Mouse (Mus musculus) heart, embryonic 10.5 days (tissue): ENCODE data around the gene Pigg. TPM values are rescaled to one million over a fixed set of nuclear protein-coding genes. Genes with fewer than 3 reads are reported as not detected.
"Not testable (repeated sequence)": the region's sequence is repeated elsewhere in the genome, so short reads cannot be mapped to it uniquely, and the experiment has no call there.

Experiments
- DNase-seq: peaks from one replicate; pipeline ENCODE4 v3.0.0-alpha.2; 2017; ENCODE audit warnings: low spot score
- H3K27ac ChIP-seq: fragments of 300-500 bp; sonication (generic); 2 replicates; pipeline ENCODE4 v1.5.1; 2016; ENCODE audit warnings: mild to moderate bottlenecking
- H3K27me3 ChIP-seq: fragments of 300-500 bp; sonication (generic); 2 replicates; pipeline ENCODE4 v1.6.1; 2016; ENCODE audit warnings: mild to moderate bottlenecking; ENCODE audit not compliant: poor library complexity, insufficient read depth, severe bottlenecking
- H3K36me3 ChIP-seq: fragments of 300-500 bp; sonication (generic); 2 replicates; pipeline ENCODE4 v1.6.1; 2016; ENCODE audit warnings: mild to moderate bottlenecking, moderate library complexity
- H3K4me1 ChIP-seq: fragments of 300-500 bp; sonication (generic); 2 replicates; pipeline ENCODE4 v1.6.1; 2016; ENCODE audit warnings: mild to moderate bottlenecking
- H3K4me3 ChIP-seq: fragments of 300-500 bp; sonication (generic); 2 replicates; pipeline ENCODE4 v1.5.1; 2016; ENCODE audit warnings: mild to moderate bottlenecking, moderate library complexity
- H3K9me3 ChIP-seq: fragments of 300-500 bp; sonication (generic); 2 replicates; pipeline ENCODE4 v1.6.1; 2016; ENCODE audit warnings: mild to moderate bottlenecking, moderate library complexity
- WGBS: fragments of 180-500 bp; shearing (Covaris S2); methylation state at CpG from one replicate; pipeline ENCODE4 v1.1.7; 2016; 5-methylcytosine and 5-hydroxymethylcytosine counted together
- polyA plus RNA-seq: library from polyadenylated mRNA; unstranded; fragments of >200 nt; fragmentation: Nextera tagmentation; extraction: Ambion mirVana; gene quantifications from 2 replicates; pipeline ENCODE4 v1.2.1, GENCODE M21; 2016

Gene Pigg
- polyA plus RNA-seq: 6.9 and 7.9 TPM in 2 replicates

- Histone ChIP-seq H3K36me3 (peaks cover 3% of the 10 kb centered on the region; the same call in 1 of the 2 replicates), H3K9me3 (no peaks in the 10 kb centered on the region), H3K27ac (peak within 1 kb of the TSS; percentile 92), H3K27me3 (no peaks in the 10 kb centered on the region), H3K4me3 (peak within 1 kb of the TSS; percentile 87), H3K4me1 (peaks cover 9% of the 10 kb centered on the region)
- WGBS: under 1% methylated on average over 57 of the region's 57 CpGs
- DNase-seq: peak; percentile 97
These were observed at the start of gene Pigg for GRCm38 (mm10) chr5:108312224-108313064. Gene Pigg, plus strand, starts transcription at chr5:108312609.

DNA sequence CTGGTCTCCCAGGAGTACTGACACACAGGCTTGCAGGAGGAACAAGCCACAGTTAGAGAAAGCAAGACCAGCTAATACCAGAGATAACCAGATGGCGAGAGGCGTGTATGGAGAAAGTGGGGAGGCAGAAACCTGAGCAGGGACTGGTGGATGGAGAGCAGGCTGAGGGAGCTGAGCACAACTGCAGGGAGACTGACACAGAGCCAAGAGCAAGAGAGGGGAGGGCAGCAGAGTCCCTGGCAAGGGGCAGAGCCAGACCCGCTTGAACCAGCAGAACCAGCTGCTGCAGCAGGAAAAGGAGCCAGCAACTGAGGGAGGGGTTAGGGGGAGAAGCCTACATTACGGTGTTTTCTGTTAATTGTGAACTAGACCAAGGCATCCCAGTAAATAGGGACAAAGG lies 49.7 kb upstream of the Pigg start:
- Histone ChIP-seq H3K4me1 (no peaks in the 10 kb centered on the region; the same call in 1 of the 2 replicates), H3K4me3 (no peak overlapping the region), H3K36me3 (no peaks in the 10 kb centered on the region), H3K9me3 (no peaks in the 10 kb centered on the region), H3K27ac (no peak overlapping the region), H3K27me3 (no peaks in the 10 kb centered on the region)
- WGBS: 28% methylated on average over 4 of the region's 4 CpGs
- no peak for DNase-seq

- not testable (repeated sequence) for H3K27me3 ChIP-seq, H3K27ac ChIP-seq, DNase-seq, H3K9me3 ChIP-seq, H3K4me3 ChIP-seq, H3K36me3 ChIP-seq, H3K4me1 ChIP-seq
- 71% methylated on average over 1 of the region's 1 CpGs for WGBS
These were observed 48.6 kb upstream of the Pigg start for GRCm38 (mm10) chr5:108263785-108264184.

- H3K4me3 ChIP-seq: no peak overlapping the region
- no peaks in the 10 kb centered on the region for H3K9me3 ChIP-seq
- no peak for DNase-seq
- H3K36me3 ChIP-seq: no peaks in the 10 kb centered on the region
- no peaks in the 10 kb centered on the region for H3K27me3 ChIP-seq
- H3K27ac ChIP-seq: no peak overlapping the region
- H3K4me1 ChIP-seq: peaks cover 12% of the 10 kb centered on the region; the same call in 1 of the 2 replicates
These were observed 45.4 kb upstream of the Pigg start for GRCm38 (mm10) chr5:108266990-108267389.

DNA sequence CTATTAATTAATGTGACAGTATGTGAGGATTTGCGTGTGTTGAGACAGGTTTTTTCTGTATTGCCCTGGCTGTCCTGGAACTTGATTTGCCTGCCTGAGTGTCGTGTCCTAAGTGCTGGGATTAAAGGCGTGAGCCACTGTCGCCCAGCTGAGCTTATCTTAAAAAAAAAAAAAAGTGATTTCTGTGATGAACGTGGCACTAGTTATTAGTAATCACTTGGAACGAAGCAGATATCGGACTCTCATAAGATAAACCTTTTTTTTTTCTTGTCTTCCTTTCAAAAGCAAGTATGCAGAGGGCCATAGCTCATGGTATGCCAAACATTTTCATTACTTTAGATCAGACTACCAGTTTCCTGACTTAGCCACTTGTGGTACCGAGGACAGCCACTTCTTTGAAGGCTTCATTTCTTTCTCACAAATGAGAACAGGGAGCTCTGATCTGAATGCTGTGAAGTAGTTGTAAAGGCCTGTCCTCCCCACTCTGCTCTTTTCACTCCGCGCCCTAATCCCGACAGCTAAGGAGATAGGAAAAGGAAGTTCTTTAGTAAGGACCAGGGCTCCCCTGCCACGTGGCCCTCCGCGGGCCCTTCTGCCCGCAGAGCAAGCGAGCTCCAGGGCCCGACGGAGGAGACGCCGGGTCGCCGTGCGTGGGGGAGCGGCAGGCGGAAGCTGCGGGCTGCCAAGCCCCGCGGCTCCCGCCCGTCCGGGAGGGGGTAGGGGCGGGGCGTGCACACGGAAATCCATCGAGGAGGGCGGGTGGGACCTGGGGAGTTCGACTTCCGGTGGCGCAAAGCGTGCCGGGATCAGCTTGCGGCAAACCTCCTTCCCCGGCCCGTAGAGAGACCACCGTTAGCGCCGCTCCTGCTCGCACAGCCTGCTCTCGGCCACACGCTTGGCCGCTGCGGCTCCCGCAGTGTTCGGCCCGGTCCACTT lies 44.0 kb upstream of the Pigg start, which contains the start of gene Dr1:
Gene Dr1 (plus strand): TSS at position 771 of the 936 bp plus-strand sequence.
- Histone ChIP-seq H3K27ac (peak within 1 kb of the TSS; percentile 98), H3K36me3 (peaks cover 4% of the 10 kb centered on the region; the same call in 1 of the 2 replicates), H3K4me1 (peaks cover 12% of the 10 kb centered on the region; the same call in 1 of the 2 replicates), H3K27me3 (no peaks in the 10 kb centered on the region), H3K9me3 (no peaks in the 10 kb centered on the region), H3K4me3 (peak within 1 kb of the TSS; percentile 92)
- peak; percentile 94 for DNase-seq
- WGBS: 2% methylated on average over 55 of the region's 55 CpGs

- Histone ChIP-seq H3K9me3 (no peaks in the 10 kb centered on the region), H3K4me3 (peak overlapping the region; percentile 92), H3K27ac (peak overlapping the region; percentile 98), H3K4me1 (peaks cover 12% of the 10 kb centered on the region; the same call in 1 of the 2 replicates), H3K27me3 (no peaks in the 10 kb centered on the region), H3K36me3 (peaks cover 8% of the 10 kb centered on the region; the same call in 1 of the 2 replicates)
- WGBS: under 1% methylated on average over 44 of the region's 44 CpGs
- DNase-seq: peak; percentile 77
These were observed 43.2 kb upstream of the Pigg start for GRCm38 (mm10) chr5:108269063-108269810.

DNA sequence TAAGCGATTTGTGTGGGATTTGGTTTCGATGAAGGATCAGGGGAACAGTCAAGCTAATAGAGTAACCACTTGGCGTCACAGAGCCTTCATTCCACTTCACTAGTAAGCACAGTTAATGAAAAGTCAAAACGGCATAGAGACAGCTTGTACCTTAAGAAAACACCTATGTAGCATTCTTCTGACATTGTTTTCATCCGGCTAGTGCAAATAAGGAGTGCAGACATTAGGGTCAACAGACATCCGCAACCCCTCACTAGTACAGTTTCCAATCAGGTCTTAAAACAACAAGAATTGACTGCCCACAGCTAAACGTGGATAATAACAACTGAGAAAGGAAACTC lies 42.6 kb upstream of the Pigg start:
- Histone ChIP-seq H3K4me3 (peak overlapping the region; percentile 92), H3K27me3 (no peaks in the 10 kb centered on the region), H3K27ac (peak overlapping the region; percentile 98; the same call in 1 of the 2 replicates), H3K36me3 (peaks cover 8% of the 10 kb centered on the region; the same call in 1 of the 2 replicates), H3K9me3 (no peaks in the 10 kb centered on the region), H3K4me1 (peaks cover 12% of the 10 kb centered on the region; the same call in 1 of the 2 replicates)
- 12% methylated on average over 7 of the region's 7 CpGs for WGBS
- DNase-seq: no peak

- Histone ChIP-seq H3K9me3 (no peaks in the 10 kb centered on the region), H3K4me1 (peaks cover 12% of the 10 kb centered on the region; the same call in 1 of the 2 replicates), H3K4me3 (peak overlapping the region; percentile 92), H3K27ac (no peak overlapping the region), H3K27me3 (no peaks in the 10 kb centered on the region), H3K36me3 (peaks cover 8% of the 10 kb centered on the region; the same call in 1 of the 2 replicates)
- no peak for DNase-seq
- WGBS: 41% methylated on average over 9 of the region's 9 CpGs
These were observed 42.0 kb upstream of the Pigg start for GRCm38 (mm10) chr5:108270415-108270814.

- not testable (repeated sequence) for DNase-seq, H3K9me3 ChIP-seq, H3K27ac ChIP-seq, H3K27me3 ChIP-seq
- Histone ChIP-seq H3K4me1 (peaks cover 12% of the 10 kb centered on the region; the same call in 1 of the 2 replicates), H3K36me3 (peaks cover 15% of the 10 kb centered on the region), H3K4me3 (peak overlapping the region; percentile 92)
- 92% methylated on average over 6 of the region's 6 CpGs for WGBS
These were observed 41.1 kb upstream of the Pigg start for GRCm38 (mm10) chr5:108271345-108271744.

DNA sequence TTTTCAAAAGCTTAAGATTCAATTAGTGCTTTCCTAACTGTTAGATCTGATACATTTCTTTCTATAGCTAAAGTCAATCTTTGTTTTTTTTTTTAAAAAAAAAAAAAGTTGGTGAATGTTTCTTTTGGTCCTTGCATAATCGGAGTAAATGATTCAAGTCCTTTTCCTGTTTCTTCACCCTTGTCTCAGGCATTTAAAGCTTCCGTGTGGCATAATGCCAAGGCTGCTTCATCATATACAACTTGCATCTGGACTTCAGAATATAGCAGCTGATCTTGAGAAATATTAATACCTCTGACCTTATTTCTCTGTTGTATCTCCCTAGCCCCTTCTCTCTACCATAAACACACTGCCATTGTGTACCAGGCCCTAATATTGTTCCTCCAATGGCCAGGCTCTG lies 25.5 kb upstream of the Pigg start:
- H3K27ac ChIP-seq: no peak overlapping the region
- no peak for DNase-seq
- WGBS: 84% methylated on average over 2 of the region's 2 CpGs
- no peaks in the 10 kb centered on the region for H3K4me1 ChIP-seq
- H3K4me3 ChIP-seq: no peak overlapping the region
- H3K9me3 ChIP-seq: no peaks in the 10 kb centered on the region
- no peaks in the 10 kb centered on the region for H3K36me3 ChIP-seq
- H3K27me3 ChIP-seq: no peaks in the 10 kb centered on the region

DNA sequence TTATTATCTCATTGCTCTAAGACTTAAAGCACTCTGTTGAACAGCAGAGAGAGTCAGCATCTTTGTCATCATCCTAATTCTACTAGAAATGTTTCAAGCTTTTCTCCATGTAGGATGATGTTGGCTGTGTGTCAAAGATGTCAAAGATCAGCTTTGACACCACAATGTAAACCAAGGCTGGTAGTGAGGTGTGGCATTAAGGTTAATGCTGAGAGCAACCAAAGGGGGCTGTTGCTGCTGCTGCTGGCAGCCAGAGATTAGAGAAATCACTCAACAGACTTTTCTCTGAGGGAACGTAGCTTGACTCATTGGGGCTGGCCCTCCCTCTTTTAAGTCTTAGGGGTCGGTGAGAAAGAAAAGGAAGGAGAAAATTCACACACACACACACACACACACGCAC lies 10.8 kb upstream of the Pigg start:
- H3K36me3 ChIP-seq: no peaks in the 10 kb centered on the region
- 64% methylated on average over 3 of the region's 3 CpGs for WGBS
- no peak for DNase-seq
- H3K4me3 ChIP-seq: no peak overlapping the region
- no peaks in the 10 kb centered on the region for H3K27me3 ChIP-seq
- H3K27ac ChIP-seq: no peak overlapping the region
- H3K9me3 ChIP-seq: no peaks in the 10 kb centered on the region
- H3K4me1 ChIP-seq: no peaks in the 10 kb centered on the region
